ENCODE assay signal across 31 mouse cellular contexts in the genomic region with DNA sequence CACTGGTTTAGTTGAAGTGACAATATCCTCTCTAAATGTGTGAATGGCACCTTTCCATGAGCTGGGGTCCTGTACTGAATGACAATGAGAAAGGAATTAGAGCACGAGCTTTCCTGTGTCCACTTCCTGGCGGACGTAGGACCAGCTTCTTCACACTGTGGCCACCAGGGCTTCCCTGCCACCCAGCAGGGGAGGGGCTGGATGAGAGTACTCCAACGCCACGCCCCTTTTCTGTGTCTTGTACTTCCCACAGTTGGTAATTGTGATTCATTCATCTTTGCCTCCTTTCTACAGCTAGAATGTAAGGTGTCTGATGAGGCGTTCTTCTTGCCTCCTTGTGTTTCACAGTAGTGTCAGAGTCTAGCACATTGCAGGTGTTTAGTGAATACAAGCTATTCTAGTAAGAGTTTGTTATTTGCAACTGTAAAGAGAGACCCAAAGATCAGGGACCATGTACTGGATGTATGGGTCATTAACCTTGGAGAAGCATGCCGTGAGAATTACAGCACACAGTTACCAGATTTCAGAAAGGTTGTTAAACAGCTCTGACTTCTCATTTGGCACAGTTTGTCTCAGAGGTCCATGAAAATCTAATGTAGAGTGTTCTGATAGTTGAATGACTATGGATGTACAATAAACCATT. TPM values are rescaled to one million over a fixed set of nuclear protein-coding genes. Genes with fewer than 3 reads are reported as not detected.
DNase-seq lines count a peak whose midpoint lies in the region; ATAC-seq and TF ChIP-seq lines count a peak whose summit lies in the region.
"Had no signal": no experiment of that assay in that cellular context is flagged by ENCODE, and none has a peak within 500 bp of the region (broad histone marks: within the 10 kb centered on the region; RNA-seq: fewer than 3 reads in every experiment).

No protein-coding gene starts in this region.

- no peak overlapping the region for H3K27ac ChIP-seq in kidney, embryonic 14.5 days (ENCODE audit: low read depth, low read length)
- no peak overlapping the region for H3K27ac ChIP-seq in liver, embryonic 11.5 days (ENCODE audit: low read depth, low read length)
- H3K27ac ChIP-seq in liver, postnatal 0 days (ENCODE audit: low read depth) = no peak overlapping the region
- H3K27ac ChIP-seq: embryonic facial prominence, embryonic 12.5 days; forebrain, embryonic 15.5 days; heart, embryonic 13.5 days; intestine, embryonic 15.5 days; layer of hippocampus, adult 2 months; liver, embryonic 13.5 days; midbrain, embryonic 10.5 days; midbrain, embryonic 15.5 days had no signal

- H3K9me3 ChIP-seq in kidney, embryonic 14.5 days (ENCODE audit: control insufficient read depth, low read length) = no peaks in the 10 kb centered on the region
- no peaks in the 10 kb centered on the region for H3K9me3 ChIP-seq in liver, embryonic 11.5 days (ENCODE audit: control insufficient read depth, low read length)
- H3K9me3 ChIP-seq in liver, postnatal 0 days (ENCODE audit: low read length) = no peaks in the 10 kb centered on the region
- H3K9me3 ChIP-seq: embryonic facial prominence, embryonic 12.5 days; forebrain, embryonic 15.5 days; heart, embryonic 13.5 days; intestine, embryonic 15.5 days; liver, embryonic 13.5 days; midbrain, embryonic 10.5 days; midbrain, embryonic 15.5 days had no signal

- H3K27me3 ChIP-seq in kidney, embryonic 14.5 days (ENCODE audit: control insufficient read depth, insufficient read depth, low read length) = no peaks in the 10 kb centered on the region
- H3K27me3 ChIP-seq in liver, embryonic 11.5 days (replicated peaks; ENCODE audit: control insufficient read depth, insufficient read depth, low read length) = no peaks in the 10 kb centered on the region
- H3K27me3 ChIP-seq in liver, postnatal 0 days (ENCODE audit: insufficient read depth, low read length) = no peaks in the 10 kb centered on the region
- H3K27me3 ChIP-seq: CH12.LX; embryonic facial prominence, embryonic 12.5 days; forebrain, embryonic 15.5 days; heart, embryonic 13.5 days; intestine, embryonic 15.5 days; liver, embryonic 13.5 days; midbrain, embryonic 15.5 days had no signal

- no peak overlapping the region for H3K9ac ChIP-seq in kidney, embryonic 14.5 days (ENCODE audit: low read depth, low read length)
- no peak overlapping the region for H3K9ac ChIP-seq in liver, embryonic 11.5 days (ENCODE audit: low read depth, low read length)
- no peak overlapping the region for H3K9ac ChIP-seq in liver, postnatal 0 days (replicated peaks)
- H3K9ac ChIP-seq: embryonic facial prominence, embryonic 12.5 days; forebrain, embryonic 15.5 days; heart, embryonic 13.5 days; intestine, embryonic 15.5 days; liver, embryonic 13.5 days; midbrain, embryonic 15.5 days had no signal

- TF ChIP-seq CTCF in liver, postnatal 0 days (IDR thresholded peaks at IDR 0.05; ENCODE audit: low read depth) = no peak

- peak; percentile 86 for ATAC-seq in kidney, embryonic 14.5 days (ENCODE audit: low FRiP score, low TSS enrichment)
- 0 out of 2 replicates have a peak, but pooled peaks have one; percentile 36 for ATAC-seq in liver, embryonic 11.5 days (replicated peaks; ENCODE audit: low FRiP score)
- no peak for ATAC-seq in liver, postnatal 0 days
- peak; percentile 86 for ATAC-seq in granulocyte monocyte progenitor cell, adult 5-6 weeks (replicated peaks; ENCODE audit: poor library complexity, severe bottlenecking)
- ATAC-seq in inflammation-experienced regulatory T-cells, adult 6 months = no peak
- ATAC-seq: activated CD4-positive, CD25-positive, alpha-beta regulatory T cell, adult 4 months; forebrain, embryonic 15.5 days; hindbrain, embryonic 16.5 days; intestine, embryonic 15.5 days; midbrain, embryonic 15.5 days had no signal

- no peak overlapping the region for H3K4me3 ChIP-seq in kidney, embryonic 14.5 days (ENCODE audit: low read length)
- H3K4me3 ChIP-seq in liver, embryonic 11.5 days (ENCODE audit: low read depth, low read length) = no peak overlapping the region
- no peak overlapping the region for H3K4me3 ChIP-seq in liver, postnatal 0 days (ENCODE audit: low read depth, low read length)
- H3K4me3 ChIP-seq: embryonic facial prominence, embryonic 12.5 days; forebrain, embryonic 15.5 days; heart, embryonic 13.5 days; intestine, embryonic 15.5 days; layer of hippocampus, adult 2 months; liver, embryonic 13.5 days; midbrain, embryonic 10.5 days; midbrain, embryonic 15.5 days had no signal

- no peaks in the 10 kb centered on the region for H3K4me1 ChIP-seq in kidney, embryonic 14.5 days (ENCODE audit: control insufficient read depth, insufficient read depth, low read length)
- no peaks in the 10 kb centered on the region for H3K4me1 ChIP-seq in liver, embryonic 11.5 days (replicated peaks; ENCODE audit: control insufficient read depth, insufficient read depth, low read length)
- H3K4me1 ChIP-seq in liver, postnatal 0 days (ENCODE audit: insufficient read depth) = peaks cover 3% of the 10 kb centered on the region
- H3K4me1 ChIP-seq: embryonic facial prominence, embryonic 12.5 days; forebrain, embryonic 15.5 days; heart, embryonic 13.5 days; intestine, embryonic 15.5 days; liver, embryonic 13.5 days; midbrain, embryonic 10.5 days; midbrain, embryonic 15.5 days had no signal

- 51% methylated on average over 7 of the region's 7 CpGs for WGBS in kidney, embryonic 14.5 days
- WGBS in liver, embryonic 11.5 days = 57% methylated on average over 7 of the region's 7 CpGs
- WGBS in liver, postnatal 0 days (ENCODE audit: insufficient replicate concordance) = 55% methylated on average over 7 of the region's 7 CpGs

- no peaks in the 10 kb centered on the region for H3K36me3 ChIP-seq in kidney, embryonic 14.5 days (ENCODE audit: control insufficient read depth, insufficient read depth, low read length)
- H3K36me3 ChIP-seq in liver, embryonic 11.5 days (ENCODE audit: control insufficient read depth, insufficient read depth, low read length) = no peaks in the 10 kb centered on the region
- H3K36me3 ChIP-seq in liver, postnatal 0 days (replicated peaks; ENCODE audit: insufficient read depth, low read length) = no peaks in the 10 kb centered on the region
- H3K36me3 ChIP-seq: embryonic facial prominence, embryonic 12.5 days; forebrain, embryonic 15.5 days; heart, embryonic 13.5 days; intestine, embryonic 15.5 days; liver, embryonic 13.5 days; midbrain, embryonic 10.5 days; midbrain, embryonic 15.5 days had no signal

- DNase-seq in kidney, postnatal 14 days = no peak
- DNase-seq in liver, embryonic 11.5 days (ENCODE audit: low spot score) = no peak
- DNase-seq in liver, postnatal 0 days = no peak
- peak; percentile 26 for DNase-seq in 3134 (ENCODE audit: extremely low read depth, insufficient read length, low spot score)
- no peak for DNase-seq in left cerebral cortex, adult 9 months (ENCODE audit: low spot score in 2 of 2)
- DNase-seq: adrenal gland, adult 2 months; cerebellum, adult 2 months; cerebellum, postnatal 14 days; gastrocnemius, postnatal 25 days; heart, adult 18-20 months; heart, postnatal 10 days; kidney, postnatal 25 days; left cerebral cortex, postnatal 4 days; liver, embryonic 13.5 days; lung, adult 2 months; lung, postnatal 4 days; right cerebral cortex, postnatal 14 days; thymus, postnatal 4 days had no signal

- H3K4me2 ChIP-seq in kidney, embryonic 14.5 days (replicated peaks; ENCODE audit: low read depth, low read length) = no peak overlapping the region
- no peak overlapping the region for H3K4me2 ChIP-seq in liver, embryonic 11.5 days
- no peak overlapping the region for H3K4me2 ChIP-seq in liver, postnatal 0 days (ENCODE audit: low read depth, low read length)
- H3K4me2 ChIP-seq: embryonic facial prominence, embryonic 12.5 days; forebrain, embryonic 15.5 days; heart, embryonic 13.5 days; intestine, embryonic 15.5 days; liver, embryonic 13.5 days; midbrain, embryonic 15.5 days had no signal

- no peak for TF ChIP-seq EP300 in liver, postnatal 0 days (IDR thresholded peaks at IDR 0.05; ENCODE audit: low read depth)

RNA-seq across cellular contexts. Expression of a gene that starts 29.5 kb away (rescaled TPM):
- polyA plus RNA-seq in kidney, embryonic 14.5 days (2014; fragmentation: Nextera tagmentation; extraction: Ambion mirVana) = 23.0 and 35.8 TPM in 2 replicates
- polyA plus RNA-seq in liver, embryonic 11.5 days (2014; fragmentation: Nextera tagmentation; extraction: Ambion mirVana) = 49.7 and 51.0 TPM in 2 replicates
- polyA plus RNA-seq in liver, postnatal 0 days (2015; fragmentation: Nextera tagmentation; extraction: Ambion mirVana) = 29.8 and 33.3 TPM in 2 replicates
- 25.5 and 46.5 TPM in 2 replicates for total RNA-seq in granulocyte monocyte progenitor cell, adult 5-6 weeks (2014; fragmentation: Nextera tagmentation)
- 45.6 and 64.7 TPM in 2 replicates for total RNA-seq in granulocyte monocyte progenitor cell, adult 5-6 weeks (2017)
- 10 to 100 TPM in 2 of 3 experiments, 1 to 10 TPM in 1; 9.4 to 17.1 (median 15.0) TPM for polyA plus RNA-seq in inflammation-experienced regulatory T-cells, adult 6 months (2017; shearing (Covaris generic))

Comparison
In these comparisons a context has a peak if more than half of its experiments do, and no peak if none do; other contexts are left out.
1. ATAC-seq: peak in kidney, embryonic 14.5 days (single experiment), liver, embryonic 11.5 days (single experiment) and granulocyte monocyte progenitor cell, adult 5-6 weeks (single experiment); none in liver, postnatal 0 days (single experiment) and inflammation-experienced regulatory T-cells, adult 6 months (single experiment).